Mouse (Mus musculus): ENCODE measurements around the gene Ankrd44. TPM values are rescaled to one million over a fixed set of nuclear protein-coding genes. Genes with fewer than 3 reads are reported as not detected.

Gene Ankrd44
- total and polyA plus RNA-seq, 3 experiments, result 10.2 to 10.7 (median 10.2) TPM

DNA sequence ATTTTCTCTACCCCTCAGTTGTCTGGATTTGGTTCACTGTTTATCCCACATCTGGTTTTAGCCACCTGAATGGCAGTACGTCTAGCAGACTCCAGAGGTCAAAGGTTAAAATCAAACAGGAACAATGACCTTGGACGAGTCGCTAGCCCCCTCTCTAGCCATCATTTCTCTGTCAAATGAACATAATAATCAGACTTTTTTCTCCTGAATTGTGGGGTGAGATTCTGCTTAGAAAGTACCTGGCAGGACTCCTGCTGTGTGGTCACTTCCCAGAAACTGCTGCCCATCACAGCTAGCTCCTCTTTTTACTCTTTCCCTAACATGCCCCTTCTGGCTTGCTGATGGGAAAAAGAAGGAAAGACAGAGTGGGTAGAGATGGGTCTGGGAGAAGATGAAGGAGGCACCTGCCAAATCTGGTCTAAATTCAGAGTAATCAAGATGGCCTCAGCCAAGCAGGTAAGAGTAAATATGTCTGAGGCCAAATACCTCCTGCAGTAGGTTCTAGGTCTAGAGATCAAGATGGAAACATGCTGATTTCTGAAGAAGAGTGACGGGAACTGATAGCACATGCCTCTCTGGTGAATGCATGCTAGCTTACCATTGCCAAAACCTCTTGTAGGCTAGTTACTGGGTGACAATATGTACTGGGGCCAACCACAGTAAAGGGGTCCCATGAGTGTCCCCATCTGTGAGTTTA is 117.6 kb downstream of the Ankrd44 start:
- H3K36me3 ChIP-seq (ENCODE audit: control insufficient read depth, insufficient read depth, low read length), result no peaks in the 10 kb centered on the region
- peaks cover 2% of the 10 kb centered on the region for H3K4me1 ChIP-seq (ENCODE audit: control insufficient read depth, insufficient read depth, low read length)
- intact Hi-C loops (cut with DNase I), result no loop called here
- WGBS, result 84% methylated on average over 4 of the region's 4 CpGs
- DNase-seq, result peak in 1 of 2 experiments; percentile 10
- no peak overlapping the region for H3K9ac ChIP-seq (ENCODE audit: low read depth, low read length)
- H3K79me2 ChIP-seq (replicated peaks; ENCODE audit: control insufficient read depth, insufficient read depth, low read length), result no peaks in the 10 kb centered on the region
- no peaks in the 10 kb centered on the region for H3K27me3 ChIP-seq (ENCODE audit: control insufficient read depth, insufficient read depth, low read length)
- H3K27ac ChIP-seq, result no peak overlapping the region
- TF ChIP-seq EP300 (IDR thresholded peaks at IDR 0.05; ENCODE audit: insufficient read depth, low read depth, low read length), result no peak
- TF ChIP-seq CTCF (IDR thresholded peaks at IDR 0.05), result no peak
- TF ChIP-seq POLR2A (IDR thresholded peaks at IDR 0.05; ENCODE audit: insufficient read depth, low read depth, low read length), result no peak
- H3K4me3 ChIP-seq, result no peak overlapping the region

DNA sequence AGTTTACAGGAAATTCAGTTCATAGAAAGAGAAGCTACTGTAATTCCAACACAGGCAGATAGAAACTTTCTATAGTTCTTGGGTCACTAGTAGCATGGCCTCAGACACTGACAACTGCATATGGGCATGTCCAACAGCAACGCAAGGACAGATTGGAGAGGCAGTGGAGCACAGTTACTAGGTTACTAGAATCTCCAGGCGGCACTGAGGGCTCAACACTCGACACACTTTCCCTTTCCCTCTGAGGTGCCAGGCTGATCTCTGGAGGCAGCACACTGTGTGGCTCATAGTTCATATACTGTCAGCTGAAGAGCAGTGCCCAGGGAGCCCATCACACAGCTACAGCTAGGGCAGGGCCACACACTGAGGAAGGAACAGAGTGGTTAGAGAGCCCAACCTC is 118.4 kb downstream of the Ankrd44 start:
- Histone ChIP-seq H3K27me3 (ENCODE audit: control insufficient read depth, insufficient read depth, low read length) (no peaks in the 10 kb centered on the region), H3K9ac (ENCODE audit: low read depth, low read length) (no peak overlapping the region), H3K36me3 (ENCODE audit: control insufficient read depth, insufficient read depth, low read length) (peaks cover 2% of the 10 kb centered on the region; the same call in 1 of the 2 replicates), H3K4me1 (ENCODE audit: control insufficient read depth, insufficient read depth, low read length) (peaks cover 3% of the 10 kb centered on the region), H3K4me3 (no peak overlapping the region), H3K79me2 (replicated peaks; ENCODE audit: control insufficient read depth, insufficient read depth, low read length) (no peaks in the 10 kb centered on the region), H3K27ac (no peak overlapping the region; the same call in 1 of the 2 replicates)
- no peak for DNase-seq
- TF ChIP-seq CTCF (IDR thresholded peaks at IDR 0.05) (no peak), POLR2A (IDR thresholded peaks at IDR 0.05; ENCODE audit: insufficient read depth, low read depth, low read length) (no peak), EP300 (IDR thresholded peaks at IDR 0.05; ENCODE audit: insufficient read depth, low read depth, low read length) (no peak)
- WGBS, result 85% methylated on average over 3 of the region's 3 CpGs
- intact Hi-C loops (cut with DNase I), result no loop called here

GRCm38 (mm10) chr1:54806116-54806850 is 119.9 kb downstream of the Ankrd44 start:
- intact Hi-C loops (cut with DNase I), result no loop called here

DNA sequence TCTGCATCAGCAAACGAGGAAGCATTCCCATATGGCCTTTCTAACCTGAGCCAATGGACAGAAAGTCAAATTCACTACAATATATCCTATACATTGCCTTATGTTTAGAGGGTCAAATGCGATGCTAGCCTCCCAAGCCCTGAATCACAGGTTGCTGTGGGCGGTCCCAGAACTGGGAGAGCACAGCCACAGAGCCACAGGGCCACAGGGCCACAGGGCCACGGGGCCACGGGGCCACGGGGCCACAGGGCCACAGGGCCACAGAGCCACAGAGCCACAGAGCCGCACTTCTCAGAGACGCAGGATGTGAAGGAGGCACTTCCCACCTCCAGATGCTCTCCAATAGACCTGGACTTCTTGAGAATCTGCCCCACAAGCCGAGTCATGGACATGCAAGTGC is 121.8 kb downstream of the Ankrd44 start:
- Histone ChIP-seq H3K4me1 (ENCODE audit: control insufficient read depth, insufficient read depth, low read length) (peaks cover 7% of the 10 kb centered on the region), H3K4me3 (no peak overlapping the region), H3K79me2 (replicated peaks; ENCODE audit: control insufficient read depth, insufficient read depth, low read length) (no peaks in the 10 kb centered on the region), H3K27ac (no peak overlapping the region), H3K9ac (ENCODE audit: low read depth, low read length) (no peak overlapping the region), H3K27me3 (ENCODE audit: control insufficient read depth, insufficient read depth, low read length) (no peaks in the 10 kb centered on the region), H3K36me3 (ENCODE audit: control insufficient read depth, insufficient read depth, low read length) (peaks cover 4% of the 10 kb centered on the region)
- intact Hi-C loops (cut with DNase I), result no loop called here
- no peak for DNase-seq
- WGBS, result 95% methylated on average over 9 of the region's 9 CpGs
- no peak for TF ChIP-seq CTCF (IDR thresholded peaks at IDR 0.05)
- TF ChIP-seq EP300 (IDR thresholded peaks at IDR 0.05; ENCODE audit: insufficient read depth, low read depth, low read length), result no peak
- TF ChIP-seq POLR2A (IDR thresholded peaks at IDR 0.05; ENCODE audit: insufficient read depth, low read depth, low read length), result no peak

More at GRCm38 (mm10) chr1:54806116-54806850, 119.9 kb downstream of the Ankrd44 start:
- Histone ChIP-seq H3K79me2 (replicated peaks; ENCODE audit: control insufficient read depth, insufficient read depth, low read length) (no peaks in the 10 kb centered on the region), H3K27ac (no peak overlapping the region), H3K4me3 (no peak overlapping the region), H3K4me1 (ENCODE audit: control insufficient read depth, insufficient read depth, low read length) (peaks cover 5% of the 10 kb centered on the region), H3K27me3 (ENCODE audit: control insufficient read depth, insufficient read depth, low read length) (no peaks in the 10 kb centered on the region), H3K36me3 (ENCODE audit: control insufficient read depth, insufficient read depth, low read length) (peaks cover 2% of the 10 kb centered on the region), H3K9ac (ENCODE audit: low read depth, low read length) (no peak overlapping the region)
- WGBS, result 93% methylated on average over 2 of the region's 2 CpGs
- TF ChIP-seq EP300 (IDR thresholded peaks at IDR 0.05; ENCODE audit: insufficient read depth, low read depth, low read length) (no peak), POLR2A (IDR thresholded peaks at IDR 0.05; ENCODE audit: insufficient read depth, low read depth, low read length) (no peak), CTCF (IDR thresholded peaks at IDR 0.05) (no peak)
- DNase-seq, result no peak

- Histone ChIP-seq H3K79me2 (replicated peaks; ENCODE audit: control insufficient read depth, insufficient read depth, low read length) (no peaks in the 10 kb centered on the region), H3K9ac (ENCODE audit: low read depth, low read length) (no peak overlapping the region), H3K27me3 (ENCODE audit: control insufficient read depth, insufficient read depth, low read length) (no peaks in the 10 kb centered on the region), H3K4me3 (no peak overlapping the region), H3K36me3 (ENCODE audit: control insufficient read depth, insufficient read depth, low read length) (peaks cover 5% of the 10 kb centered on the region), H3K4me1 (ENCODE audit: control insufficient read depth, insufficient read depth, low read length) (peaks cover 10% of the 10 kb centered on the region), H3K27ac (peak overlapping the region; percentile 80)
- TF ChIP-seq EP300 (IDR thresholded peaks at IDR 0.05; ENCODE audit: insufficient read depth, low read depth, low read length) (peak; percentile 59; the same call in 1 of the 2 replicates), CTCF (IDR thresholded peaks at IDR 0.05) (no peak), POLR2A (IDR thresholded peaks at IDR 0.05; ENCODE audit: insufficient read depth, low read depth, low read length) (no peak)
- DNase-seq, result peak; percentile 45 to 47
- WGBS, result 26% methylated on average over 11 of the region's 11 CpGs
- intact Hi-C loops (cut with DNase I), result no loop called here
Observed at GRCm38 (mm10) chr1:54802703-54803102, 123.5 kb downstream of the Ankrd44 start.

- 63% methylated on average over 3 of the region's 3 CpGs for WGBS
- Histone ChIP-seq H3K27me3 (ENCODE audit: control insufficient read depth, insufficient read depth, low read length) (no peaks in the 10 kb centered on the region), H3K4me1 (ENCODE audit: control insufficient read depth, insufficient read depth, low read length) (peaks cover 11% of the 10 kb centered on the region), H3K36me3 (ENCODE audit: control insufficient read depth, insufficient read depth, low read length) (peaks cover 5% of the 10 kb centered on the region), H3K9ac (ENCODE audit: low read depth, low read length) (no peak overlapping the region), H3K27ac (no peak overlapping the region), H3K79me2 (replicated peaks; ENCODE audit: control insufficient read depth, insufficient read depth, low read length) (no peaks in the 10 kb centered on the region), H3K4me3 (no peak overlapping the region)
- no peak for TF ChIP-seq POLR2A (IDR thresholded peaks at IDR 0.05; ENCODE audit: insufficient read depth, low read depth, low read length)
- no peak for TF ChIP-seq CTCF (IDR thresholded peaks at IDR 0.05)
- TF ChIP-seq EP300 (IDR thresholded peaks at IDR 0.05; ENCODE audit: insufficient read depth, low read depth, low read length), result no peak
- no peak for DNase-seq
- intact Hi-C loops (cut with DNase I), result no loop called here
Observed at GRCm38 (mm10) chr1:54801256-54801655, 124.9 kb downstream of the Ankrd44 start.

Data from heart, adult 2 months (tissue).